Mouse (Mus musculus) liver, adult 2 months (tissue): ENCODE measurements around the gene Gm20388. TPM values are rescaled to one million over a fixed set of nuclear protein-coding genes. Genes with fewer than 3 reads are reported as not detected.
A peak's percentile ranks its signal among the peaks of the same experiment; 100 is the strongest.

ENCODE experiments used
- DNase-seq: peaks from one replicate; pipeline ENCODE4 v3.0.0-alpha.2; 2011; ENCODE audit warnings: low read depth, low spot score; ENCODE audit errors: extremely low read depth
- H3K27ac ChIP-seq: fragments of 200-500 bp; replicated peaks from 2 replicates; pipeline ENCODE4 v1.5.1; 2012; ENCODE audit warnings: low read depth, mild to moderate bottlenecking, control low read depth, inconsistent platforms, low read length; ENCODE audit not compliant: insufficient read depth
- H3K27me3 ChIP-seq: fragments of 200-500 bp; 2 replicates; pipeline ENCODE4 v1.6.1; 2012; ENCODE audit warnings: mild to moderate bottlenecking, moderate library complexity, low read length, inconsistent platforms; ENCODE audit not compliant: control insufficient read depth, insufficient read depth
- H3K36me3 ChIP-seq: fragments of 200-500 bp; 2 replicates; pipeline ENCODE4 v1.6.1; 2012; ENCODE audit warnings: low read length, inconsistent platforms; ENCODE audit not compliant: control insufficient read depth, insufficient read depth
- H3K4me1 ChIP-seq: fragments of 200-500 bp; 2 replicates; pipeline ENCODE4 v1.6.1; 2011; ENCODE audit warnings: low read length; ENCODE audit not compliant: control insufficient read depth, insufficient read depth
- H3K4me3 ChIP-seq: fragments of 200-500 bp; 2 replicates; pipeline ENCODE4 v1.5.1; 2011; ENCODE audit warnings: low read depth, mild to moderate bottlenecking, control low read depth, low read length, moderate library complexity; ENCODE audit not compliant: insufficient read depth
- H3K79me2 ChIP-seq: fragments of 200-500 bp; 2 replicates; pipeline ENCODE4 v1.6.1; 2012; ENCODE audit warnings: inconsistent platforms, mild to moderate bottlenecking, low read length, moderate library complexity; ENCODE audit not compliant: control insufficient read depth, insufficient read depth
- H3K9ac ChIP-seq: fragments of 200-500 bp; 2 replicates; pipeline ENCODE4 v1.6.1; 2012; ENCODE audit warnings: low read depth, mild to moderate bottlenecking, control low read depth, inconsistent platforms, low read length
- CTCF ChIP-seq: fragments of 200-500 bp; IDR thresholded peaks from 2 replicates; pipeline ENCODE4 v1.5.1; 2011; ENCODE audit warnings: low read depth, low read length, control low read depth
- POLR2A ChIP-seq: fragments of 200-500 bp; IDR thresholded peaks from 2 replicates; pipeline ENCODE4 v1.6.1; 2011; ENCODE audit warnings: low read length, control low read depth; ENCODE audit not compliant: insufficient read depth; ENCODE audit errors: extremely low read depth
- WGBS: fragments of 180-500 bp; shearing (Covaris S2); methylation state at CpG from one replicate; pipeline ENCODE4 v1.1.7; 2018; 5-methylcytosine and 5-hydroxymethylcytosine counted together
- polyA plus RNA-seq: library from polyadenylated mRNA; depleted of rRNA; stranded (reverse); fragments of >200 nt; gene quantifications from 2 replicates; pipeline ENCODE4 v1.2.3, GENCODE M21; 2012
- total RNA-seq: library from RNA; depleted of rRNA; stranded (reverse); fragments of >200 nt; gene quantifications from 2 replicates; pipeline ENCODE4 v1.2.3, GENCODE M21; 2014

Gm20388 gene
- total and polyA plus RNA-seq, 2 experiments: 6.4 to 19.9 TPM

GRCm38 (mm10) chr8:121912831-121913230 lies 2002.2 kb downstream of the Gm20388 start:
- H3K4me1 ChIP-seq: peaks cover under 1% of the 10 kb centered on the region
- 87% methylated on average over 3 of the region's 3 CpGs for WGBS
- 0 out of 2 replicates have a peak, but pooled peaks cover 2% of the 10 kb centered on the region for H3K36me3 ChIP-seq
- no peaks in the 10 kb centered on the region for H3K27me3 ChIP-seq
- no peak overlapping the region for H3K27ac ChIP-seq
- TF ChIP-seq POLR2A (no peak), CTCF (no peak)
- no peak for DNase-seq
- no peak overlapping the region for H3K9ac ChIP-seq
- no peaks in the 10 kb centered on the region for H3K79me2 ChIP-seq
- no peak overlapping the region for H3K4me3 ChIP-seq

- H3K27ac ChIP-seq: no peak overlapping the region
- 23% methylated on average over 8 of the region's 8 CpGs for WGBS
- TF ChIP-seq POLR2A (no peak), CTCF (no peak)
These were observed 2002.7 kb downstream of the Gm20388 start for GRCm38 (mm10) chr8:121913378-121913777.

GRCm38 (mm10) chr8:121919158-121919557 lies 2008.5 kb downstream of the Gm20388 start:
- no peak overlapping the region for H3K4me3 ChIP-seq
- no peak for DNase-seq
- TF ChIP-seq POLR2A: no peak
- no peak for TF ChIP-seq CTCF
- whole genome bisulfite sequencing: 85% methylated on average over 4 of the region's 4 CpGs
- no peaks in the 10 kb centered on the region for H3K27me3 ChIP-seq
- no peaks in the 10 kb centered on the region for H3K4me1 ChIP-seq
- peaks cover 25% of the 10 kb centered on the region; the same call in 1 of the 2 replicates for H3K36me3 ChIP-seq
- H3K79me2 ChIP-seq: no peaks in the 10 kb centered on the region
- no peak overlapping the region for H3K9ac ChIP-seq
- H3K27ac ChIP-seq: no peak overlapping the region

More at GRCm38 (mm10) chr8:121913378-121913777, 2002.7 kb downstream of the Gm20388 start:
- DNase-seq: peak; percentile 53
- no peak overlapping the region for H3K4me3 ChIP-seq
- no peaks in the 10 kb centered on the region for H3K4me1 ChIP-seq
- no peak overlapping the region for H3K9ac ChIP-seq
- H3K27me3 ChIP-seq: no peaks in the 10 kb centered on the region
- no peaks in the 10 kb centered on the region for H3K79me2 ChIP-seq
- H3K36me3 ChIP-seq: 0 out of 2 replicates have a peak, but pooled peaks cover 2% of the 10 kb centered on the region

GRCm38 (mm10) chr8:121919731-121920130 lies 2009.1 kb downstream of the Gm20388 start:
- no peak overlapping the region for H3K9ac ChIP-seq

GRCm38 (mm10) chr8:121921582-121921981 lies 2010.9 kb downstream of the Gm20388 start:
- H3K27ac ChIP-seq: no peak overlapping the region
- no peak overlapping the region for H3K9ac ChIP-seq
- no peak for DNase-seq
- H3K36me3 ChIP-seq: peaks cover 29% of the 10 kb centered on the region; the same call in 1 of the 2 replicates
- H3K4me1 ChIP-seq: no peaks in the 10 kb centered on the region
- H3K27me3 ChIP-seq: no peaks in the 10 kb centered on the region
- no peak overlapping the region for H3K4me3 ChIP-seq
- no peaks in the 10 kb centered on the region for H3K79me2 ChIP-seq
- 90% methylated on average over 8 of the region's 8 CpGs for WGBS
- TF ChIP-seq CTCF: no peak
- no peak for TF ChIP-seq POLR2A

More at GRCm38 (mm10) chr8:121919731-121920130, 2009.1 kb downstream of the Gm20388 start:
- WGBS: 67% methylated on average over 3 of the region's 3 CpGs
- Histone ChIP-seq H3K27me3 (no peaks in the 10 kb centered on the region), H3K79me2 (no peaks in the 10 kb centered on the region), H3K4me3 (no peak overlapping the region), H3K36me3 (peaks cover 28% of the 10 kb centered on the region; the same call in 1 of the 2 replicates), H3K27ac (no peak overlapping the region), H3K4me1 (no peaks in the 10 kb centered on the region)
- TF ChIP-seq CTCF: no peak
- TF ChIP-seq POLR2A: no peak
- DNase-seq: no peak

GRCm38 (mm10) chr8:121922101-121922500 lies 2011.5 kb downstream of the Gm20388 start:
- Histone ChIP-seq H3K4me1 (no peaks in the 10 kb centered on the region), H3K36me3 (peaks cover 29% of the 10 kb centered on the region; the same call in 1 of the 2 replicates), H3K79me2 (no peaks in the 10 kb centered on the region), H3K4me3 (no peak overlapping the region), H3K27ac (no peak overlapping the region), H3K9ac (no peak overlapping the region), H3K27me3 (no peaks in the 10 kb centered on the region)
- 78% methylated on average over 8 of the region's 8 CpGs for WGBS
- no peak for DNase-seq
- TF ChIP-seq POLR2A (no peak), CTCF (no peak)
